Mouse (Mus musculus): Measurements from ENCODE around the gene Nos3. TPM values are rescaled to one million over a fixed set of nuclear protein-coding genes. Genes with fewer than 3 reads are reported as not detected.

Gene Nos3
- total RNA-seq (2012; rRNA removed) (0.30 and 0.34 TPM in 2 replicates), total RNA-seq (2014; rRNA removed) (0.22 and 0.36 TPM in 2 replicates), polyA plus RNA-seq (2012; ENCODE audit: insufficient read length, low read depth) (0.31 and 0.37 TPM in 2 replicates)

DNA sequence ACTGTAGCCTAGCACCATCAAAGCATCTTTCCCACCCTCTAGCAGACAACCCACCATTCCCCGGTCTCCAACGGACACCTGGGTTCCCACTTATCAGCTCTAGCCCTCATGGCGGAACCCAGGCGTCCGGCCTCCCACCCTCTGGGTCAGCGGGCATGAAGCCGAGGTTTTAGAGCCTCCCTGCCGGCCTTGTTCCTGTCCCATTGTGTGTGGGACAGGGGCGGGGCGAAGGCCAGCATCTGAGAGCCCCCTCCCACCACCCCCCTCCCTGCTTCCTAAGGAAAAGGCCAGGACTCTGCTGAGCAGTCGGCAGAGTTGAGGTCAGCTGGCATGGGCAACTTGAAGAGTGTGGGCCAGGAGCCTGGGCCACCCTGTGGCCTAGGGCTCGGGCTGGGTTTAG is at the start of gene Nos3:
Gene Nos3, plus strand, starts transcription at position 303 of the 400 bp plus-strand sequence.
- no peak within 1 kb of the TSS for H3K9ac ChIP-seq (ENCODE audit: insufficient read depth, low read depth)
- H3K27ac ChIP-seq (ENCODE audit: insufficient read depth, low read depth): no peak within 1 kb of the TSS
- peaks cover 77% of the 10 kb centered on the region for H3K27me3 ChIP-seq (replicated peaks)
- H3K4me1 ChIP-seq (ENCODE audit: control insufficient read depth in 1 of 2, insufficient read depth in 2 of 2): peaks cover 0 to 10% of the 10 kb centered on the region in 2 experiments; a peak in 2 of 4 replicates
- DNase-seq (ENCODE audit: extremely low read depth): no peak
- in situ Hi-C loops (cut with MboI; ENCODE audit: low pct_ligation_motif_present, low pct_unique_long_range_greater_than_20kb, low sequenced_read_pairs): loop anchor here (10.0 kb wide), 1 partner anchor 100 kb away; no protein-coding TSS in a partner anchor
- H3K79me2 ChIP-seq (replicated peaks; ENCODE audit: control insufficient read depth, extremely low read depth, insufficient read depth, poor library complexity, severe bottlenecking): no peaks in the 10 kb centered on the region
- dilution Hi-C loops (cut with MboI; ENCODE audit: extremely low pct_ligation_motif_present, extremely low pct_unique_long_range_greater_than_20kb, low sequenced_read_pairs): no loop called here
- no peaks in the 10 kb centered on the region for H3K36me3 ChIP-seq (replicated peaks in 1 of 2; ENCODE audit: control insufficient read depth in 1 of 2, insufficient read depth in 1 of 2, low read length in 1 of 2)
- no peak within 1 kb of the TSS for H3K4me2 ChIP-seq (ENCODE audit: insufficient read depth, low read depth, poor library complexity, severe bottlenecking)
- peaks cover 5% of the 10 kb centered on the region for H3K9me3 ChIP-seq (replicated peaks; ENCODE audit: low read length)
- TF ChIP-seq ZMIZ1 (IDR thresholded peaks at IDR 0.05; ENCODE audit: low read depth, low read length): no peak
- no peak for TF ChIP-seq POLR2A (IDR thresholded peaks at IDR 0.05; ENCODE audit: low read depth, low read length)
- no peak for TF ChIP-seq CHD1 (IDR thresholded peaks at IDR 0.05; ENCODE audit: low read depth, low read length)
- no peak within 1 kb of the TSS for H3K4me3 ChIP-seq (replicated peaks in 1 of 3; ENCODE audit: low read depth in 2 of 3, low read length in 2 of 3, poor library complexity in 1 of 3)

- peak; percentile 19 for DNase-seq (ENCODE audit: extremely low read depth)
- dilution Hi-C loops (cut with MboI; ENCODE audit: extremely low pct_ligation_motif_present, extremely low pct_unique_long_range_greater_than_20kb, low sequenced_read_pairs): no loop called here
These were observed 44.7 kb upstream of the Nos3 start for GRCm38 (mm10) chr5:24319776-24320466.

DNA sequence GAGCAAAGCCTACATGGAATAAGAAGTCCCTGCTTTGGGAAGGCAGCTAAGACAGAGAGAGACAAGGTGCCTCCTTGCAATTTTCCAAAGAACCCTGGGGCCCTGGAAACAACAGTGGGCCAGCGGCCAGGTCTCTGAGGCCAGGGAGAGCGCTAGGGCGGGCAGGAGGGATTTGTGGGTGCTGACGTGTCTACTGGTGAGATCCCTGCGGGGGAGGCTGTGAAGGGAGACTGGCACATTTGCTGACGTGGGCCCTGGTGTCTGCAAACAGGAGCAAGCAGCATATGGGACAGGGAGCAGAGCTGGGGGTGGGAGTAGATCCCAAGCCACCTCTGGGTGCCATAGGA is 44.2 kb upstream of the Nos3 start:
- Histone ChIP-seq H3K4me2 (ENCODE audit: insufficient read depth, low read depth, poor library complexity, severe bottlenecking) (no peak overlapping the region), H3K4me1 (ENCODE audit: control insufficient read depth in 1 of 2, insufficient read depth in 2 of 2) (peaks cover 0 to 10% of the 10 kb centered on the region in 2 experiments; a peak in 2 of 4 replicates), H3K36me3 (replicated peaks in 1 of 2; ENCODE audit: control insufficient read depth in 1 of 2, insufficient read depth in 1 of 2, low read length in 1 of 2) (no peaks in the 10 kb centered on the region), H3K9me3 (replicated peaks; ENCODE audit: low read length) (no peaks in the 10 kb centered on the region), H3K27ac (ENCODE audit: insufficient read depth, low read depth) (no peak overlapping the region), H3K79me2 (replicated peaks; ENCODE audit: control insufficient read depth, extremely low read depth, insufficient read depth, poor library complexity, severe bottlenecking) (no peaks in the 10 kb centered on the region), H3K9ac (ENCODE audit: insufficient read depth, low read depth) (no peak overlapping the region), H3K4me3 (replicated peaks in 1 of 3; ENCODE audit: low read depth in 2 of 3, low read length in 2 of 3, poor library complexity in 1 of 3) (no peak overlapping the region), H3K27me3 (replicated peaks) (peaks cover 48% of the 10 kb centered on the region)
- no peak for DNase-seq (ENCODE audit: extremely low read depth)
- in situ Hi-C loops (cut with MboI; ENCODE audit: low pct_ligation_motif_present, low pct_unique_long_range_greater_than_20kb, low sequenced_read_pairs) (loop anchor here (5.0 kb wide), 1 partner anchor 33 kb away; no protein-coding TSS in a partner anchor), dilution Hi-C loops (cut with MboI; ENCODE audit: extremely low pct_ligation_motif_present, extremely low pct_unique_long_range_greater_than_20kb, low sequenced_read_pairs) (no loop called here)
- TF ChIP-seq ZMIZ1 (IDR thresholded peaks at IDR 0.05; ENCODE audit: low read depth, low read length) (no peak), MXI1 (IDR thresholded peaks at IDR 0.05; ENCODE audit: low read depth, low read length) (no peak)

More at GRCm38 (mm10) chr5:24319776-24320466, 44.7 kb upstream of the Nos3 start:
- Histone ChIP-seq H3K9me3 (replicated peaks; ENCODE audit: low read length) (no peaks in the 10 kb centered on the region), H3K27me3 (replicated peaks) (peaks cover 45% of the 10 kb centered on the region), H3K27ac (ENCODE audit: insufficient read depth, low read depth) (no peak overlapping the region), H3K36me3 (replicated peaks in 1 of 2; ENCODE audit: control insufficient read depth in 1 of 2, insufficient read depth in 1 of 2, low read length in 1 of 2) (no peaks in the 10 kb centered on the region), H3K9ac (ENCODE audit: insufficient read depth, low read depth) (no peak overlapping the region), H3K4me1 (ENCODE audit: control insufficient read depth in 1 of 2, insufficient read depth in 2 of 2) (peaks cover 0 to 12% of the 10 kb centered on the region in 2 experiments; a peak in 2 of 4 replicates), H3K4me3 (replicated peaks in 1 of 3; ENCODE audit: low read depth in 2 of 3, low read length in 2 of 3, poor library complexity in 1 of 3) (no peak overlapping the region), H3K4me2 (ENCODE audit: insufficient read depth, low read depth, poor library complexity, severe bottlenecking) (no peak overlapping the region), H3K79me2 (replicated peaks; ENCODE audit: control insufficient read depth, extremely low read depth, insufficient read depth, poor library complexity, severe bottlenecking) (no peaks in the 10 kb centered on the region)
- TF ChIP-seq BHLHE40 (IDR thresholded peaks at IDR 0.05; ENCODE audit: low read depth, low read length): no peak
- no peak for TF ChIP-seq EP300 (IDR thresholded peaks at IDR 0.05; ENCODE audit: low read length)
- no peak for TF ChIP-seq IRF4 (IDR thresholded peaks at IDR 0.05; ENCODE audit: low read depth, low read length)
- TF ChIP-seq JUND (conservative IDR thresholded peaks at IDR 0.05; ENCODE audit: low read depth, low read length): no peak
- no peak for TF ChIP-seq ETS1 (conservative IDR thresholded peaks at IDR 0.05; ENCODE audit: low read depth, low read length)
- TF ChIP-seq USF1 (IDR thresholded peaks at IDR 0.05; ENCODE audit: low read depth, low read length): no peak
- TF ChIP-seq CHD2 (IDR thresholded peaks at IDR 0.05; ENCODE audit: low read length): no peak
- in situ Hi-C loops (cut with MboI; ENCODE audit: low pct_ligation_motif_present, low pct_unique_long_range_greater_than_20kb, low sequenced_read_pairs): loop anchor here (5.0 kb wide), 1 partner anchor 33 kb away; no protein-coding TSS in a partner anchor

All from CH12.LX (cell line).